Mouse (Mus musculus) layer of hippocampus, adult 6 months (tissue): Measurements from ENCODE around the gene Zbtb44. TPM values are rescaled to one million over a fixed set of nuclear protein-coding genes. Genes with fewer than 3 reads are reported as not detected.

Experiments used
- long read RNA-seq, 2 experiments: library from polyadenylated mRNA; unstranded; transcript quantifications; one replicate each; pipeline ENCODE4 v2.0.0; 2019 to 2020
- polyA plus RNA-seq: library from polyadenylated mRNA; unstranded; fragments of <200 nt; fragmentation: Nextera tagmentation; gene quantifications from 2 replicates; pipeline ENCODE4 v1.2.3, GENCODE M21; 2021

Zbtb44 gene
- polyA plus RNA-seq = 3.0 and 4.2 TPM in 2 replicates
- long read RNA-seq, experiment 1, full-length matches to known transcripts = 2 of 10 reads
- long read RNA-seq, experiment 1, partial matches to known transcripts = 2 of 10 reads
- long read RNA-seq, experiment 1, other reads (novel, unspliced or antisense) = 6 of 10 reads
- long read RNA-seq, experiment 2, full-length matches to known transcripts = 13 of 16 reads
- long read RNA-seq, experiment 2, partial matches to known transcripts = 1 of 16 reads
- long read RNA-seq, experiment 2, other reads (novel, unspliced or antisense) = 2 of 16 reads

DNA sequence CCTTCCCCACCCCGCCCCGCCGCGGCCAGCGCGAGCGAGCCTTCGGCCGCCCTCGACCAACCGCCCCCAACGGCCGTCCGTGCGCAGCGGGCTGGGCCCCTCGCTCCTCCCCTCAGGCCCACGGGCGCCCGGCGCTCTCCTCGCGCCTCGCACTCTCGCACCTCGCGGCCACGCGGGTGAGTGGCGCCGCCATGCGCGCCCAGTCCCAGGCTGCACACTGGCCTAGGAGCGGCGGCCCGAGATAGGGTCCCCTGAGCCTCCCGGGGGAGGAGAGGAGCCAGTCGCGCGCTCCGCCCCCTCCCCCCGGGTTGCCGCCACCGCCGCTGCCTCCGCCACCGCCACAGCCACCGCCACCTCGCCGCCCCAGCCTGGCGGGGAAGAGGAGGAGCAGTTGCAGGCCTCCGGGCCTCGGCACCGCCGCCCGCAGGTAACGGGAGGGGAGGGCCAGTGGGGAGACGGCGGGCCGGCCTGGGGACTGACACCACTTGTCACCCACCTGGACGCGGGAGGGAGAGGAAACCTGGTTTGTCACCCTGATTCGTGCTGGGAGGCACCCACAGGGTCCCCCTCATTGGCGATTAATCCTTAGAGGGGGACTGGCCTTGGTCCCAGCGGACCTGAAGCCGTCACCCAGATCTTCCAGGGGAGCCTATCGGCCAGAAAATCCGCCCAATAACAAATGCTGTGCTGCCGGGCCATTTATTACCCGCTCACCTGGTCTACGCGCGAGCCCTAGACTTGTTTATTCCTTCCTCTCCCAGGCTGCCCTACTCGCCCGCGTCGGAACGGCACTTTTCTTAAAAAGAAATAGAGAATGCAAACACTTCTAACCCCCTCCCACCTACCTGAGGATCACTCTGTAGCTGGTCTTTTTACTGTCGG, at the start of gene Zbtb44:
TSS of gene Zbtb44 (plus strand) at position 113 of the 882 bp plus-strand sequence.

Other genes starting within 250 kb of the Zbtb44 start
- gene Adamts15, start 108.2 kb upstream of the Zbtb44 start, polyA plus RNA-seq = 0.50 TPM in 2 replicates
- 1.6 and 2.2 TPM in 2 replicates for gene Adamts8, start 88.1 kb upstream of the Zbtb44 start, polyA plus RNA-seq
- 0.39 and 0.60 TPM in 2 replicates for gene St14, start 101.2 kb downstream of the Zbtb44 start, polyA plus RNA-seq
- 160 and 190 TPM in 2 replicates for gene Aplp2, start 181.2 kb downstream of the Zbtb44 start, polyA plus RNA-seq
- gene Prdm10, start 249.9 kb downstream of the Zbtb44 start, polyA plus RNA-seq = 11.1 and 12.3 TPM in 2 replicates